Mouse (Mus musculus): ENCODE measurements at regions not wholly inside any gene's neighbourhood (a gene's known extent, or its start where the extent isn't known, plus 50 kb on each side); places are given as distances from the start of the nearest gene placed in this dataset.

DNA sequence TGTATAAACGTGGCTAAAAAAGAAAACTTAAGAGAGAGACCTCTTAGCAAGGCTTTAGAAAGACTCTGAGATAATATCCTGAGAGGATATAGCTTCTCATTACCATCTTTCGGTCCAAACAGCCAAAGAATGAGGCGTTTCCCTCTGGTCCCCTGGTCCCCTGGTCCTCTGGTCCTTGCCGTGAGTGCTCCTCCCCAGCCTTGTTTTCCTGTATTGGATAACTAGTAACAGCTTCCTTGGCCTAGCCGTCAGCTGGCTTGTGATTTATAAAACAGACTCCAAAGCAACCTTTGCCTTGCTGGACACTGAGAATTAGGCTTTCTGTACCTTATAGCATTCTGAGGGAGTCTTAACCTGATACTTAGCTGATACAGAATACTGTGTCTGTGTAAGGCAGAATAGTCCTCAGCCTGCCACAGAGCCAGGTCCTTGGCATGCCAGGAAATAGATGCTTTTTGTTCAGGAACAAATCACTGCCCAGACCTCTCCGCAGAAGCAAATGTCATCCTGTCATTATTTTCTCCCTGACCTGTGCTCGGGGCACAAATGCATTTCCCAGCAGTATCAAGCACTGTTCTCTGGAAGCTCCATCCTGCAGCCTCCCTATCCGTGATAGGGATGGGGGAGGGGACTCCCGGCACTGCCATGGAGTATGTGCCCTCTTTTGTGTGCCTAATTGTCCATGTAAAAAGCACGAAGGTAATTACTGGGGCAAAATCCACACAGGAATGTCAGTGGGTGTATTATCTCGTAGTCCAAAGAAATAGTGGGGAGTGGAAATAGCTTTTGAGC, 500.7 kb upstream of the Adamts9 start:
- TF ChIP-seq CHD2 (IDR thresholded peaks at IDR 0.05; ENCODE audit: low read length), result no peak
- TF ChIP-seq CTCF (conservative IDR thresholded peaks at IDR 0.05 in 1 of 2, IDR thresholded peaks at IDR 0.05 in 1 of 2; ENCODE audit: low read depth in 2 of 2, low read length in 2 of 2), result no peak
- no peak for TF ChIP-seq SMC3 (IDR thresholded peaks at IDR 0.05; ENCODE audit: low read depth, low read length)
- no peak for TF ChIP-seq POLR2A (IDR thresholded peaks at IDR 0.05; ENCODE audit: low read depth, low read length)
- no peak for TF ChIP-seq POLR2AphosphoS2 (IDR thresholded peaks at IDR 0.05; ENCODE audit: low read depth, low read length)
- no peak for TF ChIP-seq EP300 (IDR thresholded peaks at IDR 0.05; ENCODE audit: low read length)
- no peak for TF ChIP-seq NELFE (IDR thresholded peaks at IDR 0.05; ENCODE audit: low read depth, low read length)
- TF ChIP-seq MAX (IDR thresholded peaks at IDR 0.05; ENCODE audit: low read length), result no peak
- no peak for TF ChIP-seq GABPA (IDR thresholded peaks at IDR 0.05; ENCODE audit: insufficient replicate concordance, low read depth, low read length)
- no peak for TF ChIP-seq MYC (IDR thresholded peaks at IDR 0.05; ENCODE audit: low read depth, low read length)
- no peak for TF ChIP-seq JUND (conservative IDR thresholded peaks at IDR 0.05; ENCODE audit: low read depth, low read length)
- no peak for TF ChIP-seq IRF4 (IDR thresholded peaks at IDR 0.05; ENCODE audit: low read depth, low read length)
- no peak for TF ChIP-seq KAT2A (IDR thresholded peaks at IDR 0.05; ENCODE audit: insufficient replicate concordance, low read length)
- no peak for TF ChIP-seq ELF1 (IDR thresholded peaks at IDR 0.05; ENCODE audit: low read depth, low read length)
